Mouse (Mus musculus) gastrocnemius, adult 18-20 months (tissue): ENCODE data around the gene Haus7. TPM values are rescaled to one million over a fixed set of nuclear protein-coding genes. Genes with fewer than 3 reads are reported as not detected.
A peak's percentile ranks its signal among the peaks of the same experiment; 100 is the strongest.
"Not testable (repeated sequence)": the region's sequence is repeated elsewhere in the genome, so short reads cannot be mapped to it uniquely, and the experiment has no call there.

Experiments
- DNase-seq: peaks from one replicate; pipeline ENCODE4 v3.0.0; 2021; ENCODE audit warnings: low spot score
- total RNA-seq, 2 experiments: library from RNA; stranded (reverse); gene quantifications; 2 replicates each; pipeline ENCODE4 v1.2.3; 2021

Haus7 gene
- total RNA-seq, 2 experiments from 2014 or later: 9.7 to 12.3 TPM

DNA sequence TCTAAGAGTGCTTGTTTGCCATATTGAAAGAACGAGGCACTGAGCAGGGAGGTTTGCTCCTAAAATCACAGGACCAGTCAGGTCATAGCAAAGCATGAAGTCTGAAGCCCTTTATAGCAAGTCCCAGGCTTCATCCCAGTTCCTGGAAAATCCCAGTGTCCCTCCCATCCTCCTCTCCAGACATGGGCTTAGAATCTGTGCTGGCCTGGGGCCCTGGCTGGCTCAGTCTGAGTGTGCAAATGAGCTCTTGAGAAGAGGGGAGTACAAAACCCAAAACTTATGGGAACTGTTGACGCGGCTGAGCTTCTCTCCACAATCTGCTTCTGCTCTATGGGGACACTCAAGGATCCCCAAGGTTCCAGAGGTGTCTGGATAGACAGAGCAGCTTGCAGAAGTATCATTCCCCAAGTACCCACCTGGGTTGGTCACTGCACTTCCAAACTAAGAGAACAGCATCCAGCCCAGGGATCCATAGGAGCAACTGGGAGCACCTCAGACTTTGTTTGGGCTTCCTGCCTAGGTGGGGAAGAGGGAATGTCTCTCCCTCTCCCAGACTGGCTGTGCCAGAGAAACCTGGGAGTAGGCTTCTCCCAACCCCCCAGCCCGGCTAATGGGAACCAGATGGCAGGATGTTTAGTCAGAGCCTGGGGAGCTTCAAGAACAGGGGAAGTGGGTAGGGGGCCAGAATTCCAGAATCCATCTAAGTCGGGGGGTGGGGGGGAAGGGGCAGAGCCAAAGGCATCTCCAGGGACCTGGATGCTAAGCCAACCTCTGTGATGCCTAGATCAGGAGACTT, 8.8 kb upstream of the Haus7 start:
- no peak for DNase-seq

DNA sequence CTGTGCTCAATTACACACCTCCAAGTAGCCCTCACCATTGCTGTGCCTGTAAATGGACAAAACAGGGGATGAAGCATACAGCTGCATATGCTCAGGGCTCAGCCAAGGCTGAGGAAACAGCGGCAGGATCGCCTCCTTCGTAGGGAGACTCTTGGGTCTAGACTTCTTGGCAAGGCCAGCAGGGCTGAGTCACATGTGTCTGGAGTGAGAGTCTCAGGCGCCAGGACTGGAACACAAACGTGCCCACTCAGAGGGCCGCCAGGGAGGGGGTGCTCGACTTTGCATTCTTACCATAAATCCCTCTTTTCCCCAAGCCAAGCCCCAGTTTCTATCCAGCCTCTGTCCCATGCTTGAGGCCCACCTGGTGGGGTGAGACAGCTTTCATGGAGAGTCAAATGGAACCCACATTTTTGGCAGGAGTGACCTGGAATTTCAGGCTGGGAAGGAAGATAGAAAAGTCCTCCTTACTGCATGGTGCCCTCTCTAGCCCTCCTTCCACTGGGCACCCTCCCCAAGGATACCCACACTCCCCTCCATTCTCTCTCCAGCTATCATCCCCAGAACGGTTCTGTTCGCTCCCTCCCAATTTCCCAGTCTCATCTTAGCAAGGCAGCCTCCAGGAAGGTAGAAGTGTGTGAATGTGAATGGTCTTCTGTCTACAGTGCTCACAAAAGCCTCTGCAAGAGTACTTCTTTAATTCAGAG, 6.8 kb upstream of the Haus7 start:
- DNase-seq: peak; percentile 46

DNA sequence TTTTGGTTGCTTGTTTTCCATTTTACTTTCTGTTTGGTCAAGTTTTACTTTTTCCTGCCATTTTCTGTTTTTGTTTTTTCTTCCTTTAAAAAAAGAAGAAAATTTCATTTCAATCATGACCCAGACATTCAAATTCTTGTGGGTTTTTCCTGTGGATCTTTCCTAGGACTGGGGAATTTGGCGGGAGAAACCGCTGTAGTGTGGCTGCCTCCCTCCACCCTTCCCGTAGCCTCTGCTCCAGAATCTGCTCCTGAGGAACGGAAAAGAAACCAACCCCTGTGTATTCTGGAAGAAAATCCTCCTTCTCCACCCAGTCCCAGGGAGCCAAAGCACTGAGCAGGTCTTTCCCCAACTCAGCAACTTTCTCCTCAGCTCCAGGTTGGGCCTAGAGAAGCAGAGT, 1.9 kb upstream of the Haus7 start:
- DNase-seq: no peak

DNA sequence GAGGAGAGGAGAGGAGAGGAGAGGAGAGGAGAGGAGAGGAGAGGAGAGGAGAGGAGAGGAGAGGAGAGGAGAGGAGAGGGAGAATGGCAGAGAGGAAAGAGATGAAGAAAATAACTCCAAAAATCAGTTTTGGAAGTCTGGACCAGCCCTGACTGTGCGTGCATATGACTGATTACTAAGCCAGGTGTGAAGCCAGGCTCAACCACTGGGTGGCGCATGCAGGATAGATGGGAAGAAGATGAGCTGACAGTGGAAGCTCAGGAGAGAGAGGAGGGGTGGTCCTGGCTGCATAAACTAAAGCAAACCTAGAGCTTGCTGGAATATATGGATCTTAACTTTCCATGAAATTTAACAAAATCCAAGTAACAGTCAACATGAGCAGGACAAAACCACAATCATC, 6.9 kb downstream of the Haus7 start:
- peak; percentile 51 for DNase-seq

DNA sequence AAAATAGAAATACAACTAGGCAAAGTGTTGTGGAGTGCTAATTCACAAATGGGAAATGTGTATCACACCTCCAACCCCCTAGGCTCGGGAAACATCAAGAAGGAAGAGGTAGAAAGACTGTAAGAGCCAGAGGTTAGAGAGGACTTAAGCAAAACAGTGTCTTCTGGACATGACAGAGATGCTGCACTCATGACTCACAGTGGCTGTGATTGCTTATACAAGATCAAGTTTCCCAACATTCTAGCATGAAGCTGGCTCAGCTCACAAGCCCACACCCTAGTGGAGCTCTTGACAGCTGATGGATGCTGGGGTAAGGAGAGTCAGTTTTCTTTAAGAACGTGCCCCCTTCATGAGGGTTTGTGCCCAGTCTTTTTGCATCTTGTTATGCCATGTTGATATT, 17.4 kb downstream of the Haus7 start:
- DNase-seq: no peak

DNA sequence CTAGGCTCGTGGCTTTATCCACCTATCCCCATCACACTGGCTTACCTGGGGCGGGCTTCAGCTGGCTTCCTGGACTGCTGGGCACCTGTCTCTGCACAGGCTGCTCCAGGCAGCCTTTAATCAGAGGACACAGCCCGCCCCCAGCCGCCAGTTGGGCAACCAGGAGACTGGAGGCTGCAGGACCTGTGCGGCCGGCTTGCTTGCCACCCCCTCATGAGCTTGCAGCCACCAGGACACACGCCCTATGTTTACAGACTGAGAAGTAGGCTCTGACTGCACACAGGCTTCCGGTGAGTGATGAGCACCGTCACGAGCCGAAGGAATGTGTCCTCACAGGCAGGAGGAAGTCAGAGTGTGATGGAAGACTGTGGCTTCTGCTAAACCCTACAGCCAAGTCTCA, 23.6 kb downstream of the Haus7 start, which contains the start of gene Trex2:
Gene Trex2, minus strand, starts transcription at position 93 of the 400 bp plus-strand sequence.
- DNase-seq: no peak

DNA sequence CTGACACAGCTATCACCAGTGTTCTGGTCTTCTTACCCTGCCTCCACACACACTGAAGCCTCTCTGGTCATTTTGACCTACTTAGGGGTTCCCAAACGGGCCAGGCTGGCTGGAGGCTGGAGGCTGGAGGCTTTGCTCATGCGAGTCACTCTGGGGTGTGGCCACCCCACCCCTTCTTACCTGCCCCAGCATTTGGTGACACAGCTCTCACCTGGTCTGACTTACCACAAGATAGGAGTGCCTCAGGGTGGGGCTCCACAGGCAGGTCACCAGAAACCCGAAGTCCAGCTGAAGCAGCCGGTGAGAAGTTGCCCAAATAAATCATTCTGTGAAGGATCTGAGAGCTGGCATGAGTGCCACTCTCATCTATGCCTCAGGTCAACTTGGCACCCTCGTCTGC, 26.0 kb downstream of the Haus7 start:
- DNase-seq: no peak

DNA sequence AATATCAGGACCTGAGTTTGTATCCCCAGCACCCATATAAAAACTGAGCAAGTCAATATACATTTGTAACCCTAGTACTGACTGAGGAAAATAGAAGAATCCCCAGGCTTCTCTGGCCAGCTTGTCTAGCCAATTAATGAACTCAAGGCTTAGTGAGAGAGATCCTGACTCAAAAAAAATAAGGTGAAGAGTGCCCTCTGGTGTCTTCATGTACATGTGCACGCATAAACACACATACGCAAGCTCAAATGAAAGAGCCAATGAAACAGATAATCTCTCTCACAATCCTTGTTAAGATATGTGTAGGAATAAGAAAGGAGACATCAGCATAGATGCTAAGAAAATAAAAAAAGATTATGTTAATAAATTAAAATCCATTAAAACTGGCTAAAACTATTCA, 28.8 kb downstream of the Haus7 start:
- DNase-seq: peak; percentile 9

DNA sequence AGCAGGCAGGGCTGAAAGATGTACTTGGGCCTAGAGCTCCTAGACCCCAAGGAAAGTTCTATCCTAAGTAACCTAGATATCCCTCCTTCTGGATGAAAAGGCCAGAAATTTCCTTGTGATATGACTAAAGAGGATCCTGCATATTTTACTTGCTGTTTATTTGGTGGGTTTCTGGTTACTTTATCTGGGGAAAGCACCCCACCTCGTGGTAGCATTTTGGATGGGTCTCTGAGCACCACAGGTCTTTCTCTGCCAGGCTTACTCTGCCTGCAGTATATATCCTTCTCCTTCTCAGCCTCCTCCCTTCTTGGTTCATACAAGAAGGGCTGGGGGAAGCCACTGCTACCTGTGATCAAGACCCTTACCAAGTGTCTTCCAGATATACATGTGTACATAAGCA, 46.1 kb downstream of the Haus7 start:
- DNase-seq: no peak

DNA sequence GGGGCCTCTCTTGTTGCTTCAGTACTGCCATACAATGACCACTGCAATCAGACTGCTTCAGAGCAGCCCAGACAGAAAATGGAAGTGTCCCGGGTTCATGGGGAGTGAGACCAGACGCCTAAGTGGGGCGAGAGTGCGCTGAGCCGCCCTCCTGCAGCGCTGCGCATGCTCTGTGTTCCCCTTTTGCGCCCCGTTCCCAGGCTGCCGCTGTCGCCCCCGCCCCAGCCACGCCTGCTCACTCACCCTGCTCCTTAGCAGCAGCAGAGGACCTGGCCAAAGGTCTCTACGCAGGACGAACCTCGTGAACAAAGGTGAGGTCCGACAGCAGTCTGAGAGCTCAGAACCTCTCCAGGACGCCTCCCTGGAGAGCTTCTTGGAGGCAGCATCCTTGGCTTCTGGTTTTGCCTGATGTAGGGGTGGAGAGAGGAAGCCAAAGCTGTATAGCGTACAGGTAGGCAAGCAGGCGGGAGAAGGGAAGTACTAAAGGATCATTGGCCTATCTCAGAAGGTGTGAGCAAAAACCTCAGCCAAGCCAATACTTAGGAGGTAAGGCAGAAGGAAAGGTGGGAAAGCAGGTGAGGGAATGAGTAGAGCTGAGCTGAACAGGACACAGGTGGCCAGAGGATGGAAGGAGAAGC, 47.8 kb downstream of the Haus7 start, which contains the start of gene Zfp92:
Gene Zfp92, plus strand, starts transcription at position 217 of the 638 bp plus-strand sequence.
- no peak for DNase-seq

DNA sequence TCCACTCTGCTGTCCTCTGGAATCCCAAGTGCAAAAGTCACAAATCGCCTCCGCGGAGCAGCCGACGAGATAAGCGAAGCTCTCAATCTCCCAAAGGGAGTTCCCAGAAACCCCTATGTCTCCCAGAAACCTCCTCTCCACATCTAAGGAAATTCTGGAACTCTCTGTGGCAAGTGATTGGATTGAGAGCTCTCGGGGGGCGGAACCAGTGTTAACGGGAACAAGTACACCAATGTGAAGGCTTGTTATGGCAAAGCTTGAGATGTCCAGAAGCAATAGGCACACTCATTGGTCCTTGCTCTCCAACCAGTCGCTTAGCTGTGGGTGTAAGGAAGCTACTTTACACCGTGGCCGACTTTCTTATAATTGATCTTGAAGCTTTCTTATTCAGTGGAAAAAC, 57.2 kb downstream of the Haus7 start:
- DNase-seq: no peak

DNA sequence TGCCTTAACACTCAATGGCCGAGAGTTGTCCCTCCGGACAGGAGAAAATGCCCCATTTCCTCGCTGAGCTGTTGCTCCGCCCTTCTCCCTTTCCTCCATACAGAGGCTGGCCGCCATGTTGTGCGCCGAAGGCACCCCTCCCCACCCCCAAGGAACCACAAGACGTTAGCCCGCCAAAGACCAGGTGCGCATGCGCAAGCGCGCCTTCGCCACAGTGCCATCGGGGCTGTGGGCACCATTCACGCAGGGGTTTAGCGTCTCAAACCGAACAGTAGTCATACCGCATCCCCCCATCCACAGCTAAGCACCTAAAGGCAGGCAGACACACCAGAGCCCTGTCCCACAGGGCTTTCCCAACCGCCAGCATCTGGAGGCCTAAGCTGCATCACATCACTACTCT, 57.9 kb downstream of the Haus7 start:
- DNase-seq: no peak

DNA sequence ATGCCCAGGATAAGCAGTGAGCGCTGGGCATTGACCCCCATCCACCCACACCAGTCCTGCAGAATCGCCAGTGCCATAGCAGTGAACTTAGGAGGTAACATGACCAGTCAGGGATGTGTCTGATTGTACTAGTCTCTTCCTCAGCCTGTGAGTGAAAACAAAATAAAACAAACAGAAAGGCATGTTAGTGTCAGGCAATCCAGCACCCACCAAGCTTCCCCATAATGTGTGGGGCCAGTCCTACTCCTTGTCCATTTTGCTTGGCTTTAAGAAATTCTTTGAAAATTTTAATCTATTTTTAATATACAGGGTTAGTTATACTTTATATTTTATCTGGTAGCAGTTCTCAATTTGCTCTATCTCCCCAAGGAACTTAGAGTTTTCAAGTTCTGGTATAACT, 60.2 kb downstream of the Haus7 start, which contains the start of gene Gm18336:
Gene Gm18336, minus strand, starts transcription at position 101 of the 400 bp plus-strand sequence.
- not testable (repeated sequence) for DNase-seq

DNA sequence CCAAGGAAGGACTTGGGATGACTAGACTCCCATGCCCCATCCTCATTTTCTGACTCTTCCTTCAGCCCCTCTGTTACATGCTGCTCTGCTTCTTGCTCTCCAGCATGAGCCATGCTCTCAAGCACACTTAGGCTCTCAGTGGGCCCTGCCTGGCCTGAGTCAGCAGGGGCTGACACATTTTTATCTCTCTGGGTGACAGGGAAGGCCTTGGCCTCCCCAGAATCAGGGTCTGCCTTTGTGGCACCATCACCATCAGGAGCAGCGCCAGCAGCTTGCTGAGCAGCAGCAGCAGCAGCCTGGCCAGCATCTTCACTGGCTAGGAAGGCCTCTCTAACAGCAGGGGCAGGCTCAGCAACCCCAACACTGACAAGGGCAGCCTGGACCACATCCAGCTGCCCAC, 62.4 kb downstream of the Haus7 start:
- DNase-seq: no peak

DNA sequence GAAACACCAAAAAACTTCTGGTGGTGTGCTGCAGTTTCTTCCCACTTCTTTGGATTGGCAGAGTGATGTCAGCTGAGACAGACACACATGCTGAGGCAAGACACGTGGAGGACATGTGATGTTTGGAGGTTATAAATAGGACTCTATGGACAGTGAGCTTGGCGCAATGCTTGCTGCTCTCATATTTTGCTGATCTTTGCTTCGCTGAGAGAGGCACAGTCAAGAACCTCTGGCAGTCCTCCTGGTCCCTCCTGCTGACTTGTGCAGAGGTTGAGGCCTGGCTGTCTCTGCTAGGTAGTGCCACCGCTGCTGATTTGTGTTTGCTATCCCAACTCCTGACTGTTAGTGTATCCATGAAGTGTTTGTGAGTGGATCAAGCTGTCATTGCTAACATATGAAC, 67.4 kb downstream of the Haus7 start:
- DNase-seq: peak; percentile 60

Other genes with a start within 250 kb of the Haus7 start
- not detected for gene Xlr4b, start 244.7 kb downstream of the Haus7 start, total RNA-seq
- gene F8a, start 230.8 kb downstream of the Haus7 start, total RNA-seq: 1 to 10 TPM; 5.5 to 6.0 TPM
- gene Xlr4c, start 215.9 kb downstream of the Haus7 start, total RNA-seq: under 1 TPM in 1 of 2 experiments, not detected in 1; 0.18 TPM
- gene Xlr3c, start 193.7 kb downstream of the Haus7 start, total RNA-seq: under 1 TPM in 1 of 2 experiments, not detected in 1; 0.80 TPM
- gene Xlr5a, start 166.1 kb downstream of the Haus7 start, total RNA-seq: not detected
- gene Xlr5c, start 166.1 kb downstream of the Haus7 start, total RNA-seq: not detected
- gene Gm45015, start 122.2 kb downstream of the Haus7 start, total RNA-seq: not detected
- 1 to 10 TPM; 4.1 to 4.5 TPM for gene Zfp275, start 116.4 kb downstream of the Haus7 start, total RNA-seq
- not detected for gene Gm18336, start 60.3 kb downstream of the Haus7 start, total RNA-seq
- not detected for gene Zfp92, start 47.9 kb downstream of the Haus7 start, total RNA-seq
- not detected for gene Trex2, start 23.7 kb downstream of the Haus7 start, total RNA-seq
- 10 to 100 TPM; 43.9 to 70.1 TPM for gene Bgn, start 24.6 kb upstream of the Haus7 start, total RNA-seq
- gene Atp2b3, start 44.0 kb upstream of the Haus7 start, total RNA-seq: 10 to 100 TPM; 10.6 to 10.7 TPM
- not detected for gene Dusp9, start 180.4 kb upstream of the Haus7 start, total RNA-seq
- gene Pnck, start 201.1 kb upstream of the Haus7 start, total RNA-seq: 10 to 100 TPM in 1 of 2 experiments, 1 to 10 TPM in 1; 8.6 to 11.6 TPM
- gene Slc6a8, start 214.1 kb upstream of the Haus7 start, total RNA-seq: 100 to 1,000 TPM; 108 to 141 TPM